ENCODE assay signal across 26 mouse cellular contexts in genomic region chr9:110982351-110982750, GRCm38 (mm10). TPM values are rescaled to one million over a fixed set of nuclear protein-coding genes. Genes with fewer than 3 reads are reported as not detected.
DNase-seq lines count a peak whose midpoint lies in the region; ATAC-seq and TF ChIP-seq lines count a peak whose summit lies in the region.
"Had no signal": no experiment of that assay in that cellular context is flagged by ENCODE, and none has a peak within 500 bp of the region (broad histone marks: within the 10 kb centered on the region; RNA-seq: fewer than 3 reads in every experiment).

No protein-coding gene starts in this region.

- 67% methylated on average over 4 of the region's 4 CpGs for WGBS in heart, embryonic 10.5 days
- WGBS in midbrain, embryonic 11.5 days: 60% methylated on average over 4 of the region's 4 CpGs
- WGBS in midbrain, embryonic 16.5 days: 65% methylated on average over 4 of the region's 4 CpGs
- WGBS in stomach, postnatal 0 days: 68% methylated on average over 4 of the region's 4 CpGs

- H3K27ac ChIP-seq in heart, embryonic 10.5 days: no peak overlapping the region
- no peak overlapping the region for H3K27ac ChIP-seq in midbrain, embryonic 11.5 days (ENCODE audit: low read depth, low read length)
- H3K27ac ChIP-seq in midbrain, embryonic 16.5 days (ENCODE audit: low read length): no peak overlapping the region
- no peak overlapping the region for H3K27ac ChIP-seq in stomach, postnatal 0 days (replicated peaks)
- H3K27ac ChIP-seq: embryonic facial prominence, embryonic 10.5 days; embryonic facial prominence, embryonic 12.5 days; forebrain, embryonic 13.5 days; forebrain, embryonic 15.5 days had no signal

- no peak for ATAC-seq in midbrain, embryonic 11.5 days (ENCODE audit: low FRiP score)
- no peak for ATAC-seq in midbrain, embryonic 16.5 days
- no peak for ATAC-seq in stomach, postnatal 0 days (ENCODE audit: low FRiP score, low TSS enrichment)
- ATAC-seq: activated CD4-positive, CD25-positive, alpha-beta regulatory T cell, adult 4 months; forebrain, embryonic 13.5 days; forebrain, embryonic 15.5 days; Patski had no signal

- no peak overlapping the region for H3K4me3 ChIP-seq in heart, embryonic 10.5 days
- no peak overlapping the region for H3K4me3 ChIP-seq in midbrain, embryonic 11.5 days (ENCODE audit: low read depth, low read length)
- H3K4me3 ChIP-seq in midbrain, embryonic 16.5 days (ENCODE audit: low read depth, low read length): no peak overlapping the region
- no peak overlapping the region for H3K4me3 ChIP-seq in stomach, postnatal 0 days (ENCODE audit: low read depth, low read length)
- H3K4me3 ChIP-seq: embryonic facial prominence, embryonic 10.5 days; embryonic facial prominence, embryonic 12.5 days; forebrain, embryonic 13.5 days; forebrain, embryonic 15.5 days had no signal

- TF ChIP-seq EP300 in stomach, postnatal 0 days (optimal IDR thresholded peaks at IDR 0.05): no peak

- H3K4me2 ChIP-seq in midbrain, embryonic 11.5 days: no peak overlapping the region
- H3K4me2 ChIP-seq in midbrain, embryonic 16.5 days (ENCODE audit: low read length): no peak overlapping the region
- H3K4me2 ChIP-seq in stomach, postnatal 0 days (replicated peaks; ENCODE audit: low read depth): no peak overlapping the region
- H3K4me2 ChIP-seq: embryonic facial prominence, embryonic 12.5 days; forebrain, embryonic 13.5 days; forebrain, embryonic 15.5 days had no signal

- H3K27me3 ChIP-seq in heart, embryonic 10.5 days (ENCODE audit: insufficient read depth, poor library complexity, severe bottlenecking): no peaks in the 10 kb centered on the region
- no peaks in the 10 kb centered on the region for H3K27me3 ChIP-seq in midbrain, embryonic 11.5 days (ENCODE audit: control insufficient read depth, insufficient read depth, low read length)
- H3K27me3 ChIP-seq in midbrain, embryonic 16.5 days (ENCODE audit: control insufficient read depth, insufficient read depth, low read depth, low read length): no peaks in the 10 kb centered on the region
- H3K27me3 ChIP-seq in stomach, postnatal 0 days (ENCODE audit: control insufficient read depth, insufficient read depth, low read length): no peaks in the 10 kb centered on the region
- H3K27me3 ChIP-seq: embryonic facial prominence, embryonic 12.5 days; forebrain, embryonic 13.5 days; forebrain, embryonic 15.5 days; Patski had no signal

- no peak overlapping the region for H3K9ac ChIP-seq in midbrain, embryonic 11.5 days (ENCODE audit: low read length)
- no peak overlapping the region for H3K9ac ChIP-seq in midbrain, embryonic 16.5 days (ENCODE audit: low read depth, low read length)
- no peak overlapping the region for H3K9ac ChIP-seq in stomach, postnatal 0 days (ENCODE audit: low read length)
- H3K9ac ChIP-seq: embryonic facial prominence, embryonic 12.5 days; forebrain, embryonic 13.5 days; forebrain, embryonic 15.5 days had no signal

- DNase-seq in heart, embryonic 10.5 days (ENCODE audit: low spot score): peak; percentile 36
- DNase-seq in heart, postnatal 36 days: no peak
- peak; percentile 64 for DNase-seq in midbrain, embryonic 11.5 days (ENCODE audit: low spot score, missing footprints)
- DNase-seq in right cerebral cortex, postnatal 25 days: peak; percentile 7
- no peak for DNase-seq in right cerebral cortex, postnatal 4 days
- no peak for DNase-seq in stomach, postnatal 0 days (ENCODE audit: low spot score)
- DNase-seq: adrenal gland, adult 8-10 months; adrenal gland, postnatal 14 days; adrenal gland, postnatal 36 days; cerebellum, adult 11-12 months; cerebellum, adult 2 months; cerebellum, adult 9-10 months; cerebellum, postnatal 10 days; cerebellum, postnatal 25 days had no signal

- no peaks in the 10 kb centered on the region for H3K9me3 ChIP-seq in heart, embryonic 10.5 days
- H3K9me3 ChIP-seq in midbrain, embryonic 11.5 days (ENCODE audit: control insufficient read depth, low read length): no peaks in the 10 kb centered on the region
- H3K9me3 ChIP-seq in midbrain, embryonic 16.5 days (replicated peaks; ENCODE audit: control insufficient read depth, low read length, poor library complexity, severe bottlenecking): no peaks in the 10 kb centered on the region
- no peaks in the 10 kb centered on the region for H3K9me3 ChIP-seq in stomach, postnatal 0 days (ENCODE audit: control insufficient read depth, low read length)
- H3K9me3 ChIP-seq: embryonic facial prominence, embryonic 10.5 days; embryonic facial prominence, embryonic 12.5 days; forebrain, embryonic 13.5 days; forebrain, embryonic 15.5 days had no signal

- intact Hi-C loops in heart, postnatal 36 days (cut with DNase I): no loop called here

- TF ChIP-seq CTCF in stomach, postnatal 0 days (IDR thresholded peaks at IDR 0.05; ENCODE audit: low read depth): no peak

- H3K4me1 ChIP-seq in heart, embryonic 10.5 days: no peaks in the 10 kb centered on the region
- H3K4me1 ChIP-seq in midbrain, embryonic 11.5 days (ENCODE audit: control insufficient read depth, insufficient read depth, low read length): no peaks in the 10 kb centered on the region
- H3K4me1 ChIP-seq in midbrain, embryonic 16.5 days (ENCODE audit: control insufficient read depth, insufficient read depth, low read length): no peaks in the 10 kb centered on the region
- no peaks in the 10 kb centered on the region for H3K4me1 ChIP-seq in stomach, postnatal 0 days (replicated peaks; ENCODE audit: control insufficient read depth, insufficient read depth)
- H3K4me1 ChIP-seq: embryonic facial prominence, embryonic 10.5 days; embryonic facial prominence, embryonic 12.5 days; forebrain, embryonic 13.5 days; forebrain, embryonic 15.5 days had no signal

- no peaks in the 10 kb centered on the region for H3K36me3 ChIP-seq in heart, embryonic 10.5 days
- no peaks in the 10 kb centered on the region for H3K36me3 ChIP-seq in midbrain, embryonic 11.5 days (ENCODE audit: control insufficient read depth, insufficient read depth, low read length)
- no peaks in the 10 kb centered on the region for H3K36me3 ChIP-seq in midbrain, embryonic 16.5 days (ENCODE audit: control insufficient read depth, insufficient read depth, low read length)
- no peaks in the 10 kb centered on the region for H3K36me3 ChIP-seq in stomach, postnatal 0 days (ENCODE audit: control insufficient read depth, insufficient read depth, low read length)
- H3K36me3 ChIP-seq: embryonic facial prominence, embryonic 10.5 days; embryonic facial prominence, embryonic 12.5 days; forebrain, embryonic 15.5 days; G1E had no signal

RNA-seq across cellular contexts. Expression of gene Rtp3, which starts 8.0 kb away (rescaled TPM):
- polyA plus RNA-seq in heart, embryonic 10.5 days (2016; fragmentation: Nextera tagmentation; extraction: Ambion mirVana): 0.15 TPM in 1 of 2 replicates, not detected in the other
- total RNA-seq in heart, postnatal 36 days (2021): 1 to 10 TPM; 2.3 to 4.3 TPM
- polyA plus RNA-seq in midbrain, embryonic 11.5 days (2014; fragmentation: Nextera tagmentation; extraction: Ambion mirVana): 0.11 TPM in 2 replicates
- polyA plus RNA-seq in midbrain, embryonic 16.5 days (2015; fragmentation: Nextera tagmentation; extraction: Ambion mirVana): 0.20 TPM in 1 of 2 replicates, not detected in the other
- 0.11 TPM in 1 of 2 replicates, not detected in the other for polyA plus RNA-seq in stomach, postnatal 0 days (2015; fragmentation: Nextera tagmentation; extraction: Ambion mirVana)
- polyA plus RNA-seq: activated CD4-positive, CD25-positive, alpha-beta regulatory T cell, adult 4 months; C2C12; embryonic facial prominence, embryonic 12.5 days; forebrain, embryonic 11.5 days; forebrain, embryonic 13.5 days; forebrain, embryonic 15.5 days; G1E had no signal

RNA-seq across cellular contexts. Expression of gene Lrrc2, which starts 31.0 kb away (rescaled TPM):
- 0.68 and 1.3 TPM in 2 replicates for polyA plus RNA-seq in heart, embryonic 10.5 days (2016; fragmentation: Nextera tagmentation; extraction: Ambion mirVana)
- 100 to 1,000 TPM; 213 to 241 TPM for total RNA-seq in heart, postnatal 36 days (2021)
- polyA plus RNA-seq in midbrain, embryonic 11.5 days (2014; fragmentation: Nextera tagmentation; extraction: Ambion mirVana): 0.04 TPM in 1 of 2 replicates, not detected in the other
- polyA plus RNA-seq in midbrain, embryonic 16.5 days (2015; fragmentation: Nextera tagmentation; extraction: Ambion mirVana): 0.29 and 1.2 TPM in 2 replicates
- 0.07 and 0.08 TPM in 2 replicates for polyA plus RNA-seq in stomach, postnatal 0 days (2015; fragmentation: Nextera tagmentation; extraction: Ambion mirVana)
- polyA plus RNA-seq: G1E, Patski had no signal

RNA-seq across cellular contexts. Expression of gene Tdgf1, which starts 36.4 kb away (rescaled TPM):
- polyA plus RNA-seq in heart, embryonic 10.5 days (2016; fragmentation: Nextera tagmentation; extraction: Ambion mirVana): 0.51 and 1.3 TPM in 2 replicates
- not detected for total RNA-seq in heart, postnatal 36 days (2021)
- not detected in 2 replicates for polyA plus RNA-seq in midbrain, embryonic 11.5 days (2014; fragmentation: Nextera tagmentation; extraction: Ambion mirVana)
- polyA plus RNA-seq in midbrain, embryonic 16.5 days (2015; fragmentation: Nextera tagmentation; extraction: Ambion mirVana): not detected in 2 replicates
- 0.07 TPM in 1 of 2 replicates, not detected in the other for polyA plus RNA-seq in stomach, postnatal 0 days (2015; fragmentation: Nextera tagmentation; extraction: Ambion mirVana)
- total RNA-seq: adrenal gland, adult 18-20 months; adrenal gland, postnatal 14 days; adrenal gland, postnatal 36 days had no signal
- polyA plus RNA-seq: C2C12; embryonic facial prominence, embryonic 10.5 days; embryonic facial prominence, embryonic 12.5 days; forebrain, embryonic 11.5 days; forebrain, embryonic 13.5 days; forebrain, embryonic 15.5 days; G1E; Patski had no signal

RNA-seq across cellular contexts. Expression of gene Ltf, which starts 36.7 kb away (rescaled TPM):
- polyA plus RNA-seq in heart, embryonic 10.5 days (2016; fragmentation: Nextera tagmentation; extraction: Ambion mirVana): 0.40 TPM in 1 of 2 replicates, not detected in the other
- total RNA-seq in heart, postnatal 36 days (2021): under 1 TPM; 0.75 to 0.84 TPM
- 0.27 and 0.44 TPM in 2 replicates for polyA plus RNA-seq in midbrain, embryonic 11.5 days (2014; fragmentation: Nextera tagmentation; extraction: Ambion mirVana)
- polyA plus RNA-seq in midbrain, embryonic 16.5 days (2015; fragmentation: Nextera tagmentation; extraction: Ambion mirVana): 0.45 and 2.4 TPM in 2 replicates
- polyA plus RNA-seq in stomach, postnatal 0 days (2015; fragmentation: Nextera tagmentation; extraction: Ambion mirVana): 76.3 and 95.6 TPM in 2 replicates
- polyA plus RNA-seq: activated CD4-positive, CD25-positive, alpha-beta regulatory T cell, adult 4 months; C2C12; cortical plate, adult 2 months; embryonic facial prominence, embryonic 10.5 days; forebrain, embryonic 13.5 days; G1E had no signal

Comparison
In these comparisons a context has a peak if more than half of its experiments do, and no peak if none do; other contexts are left out.
1. DNase-seq: peak in heart, embryonic 10.5 days (single experiment), midbrain, embryonic 11.5 days (single experiment) and right cerebral cortex, postnatal 25 days (single experiment); none in heart, postnatal 36 days (0 of 2), right cerebral cortex, postnatal 4 days (single experiment) and stomach, postnatal 0 days (single experiment).